Mouse (Mus musculus) splenic B cell, adult 2 months (primary cell): ENCODE data around the gene Hspb3.

Source experiments
- DNase-seq: peaks from one replicate; pipeline ENCODE4 v3.0.0-alpha.2; 2011; ENCODE audit warnings: low read depth, low spot score
- H3K27me3 ChIP-seq: 2 replicates; pipeline ENCODE4 v1.6.1; 2012; ENCODE audit warnings: mild to moderate bottlenecking, low read length, moderate library complexity, mixed read lengths; ENCODE audit not compliant: control insufficient read depth, poor library complexity, insufficient read depth, severe bottlenecking
- H3K36me3 ChIP-seq: 2 replicates; pipeline ENCODE4 v1.6.1; 2012; ENCODE audit warnings: mild to moderate bottlenecking, low read length, moderate library complexity, mixed read lengths; ENCODE audit not compliant: control insufficient read depth, poor library complexity, insufficient read depth, severe bottlenecking

Hspb3 gene

DNA sequence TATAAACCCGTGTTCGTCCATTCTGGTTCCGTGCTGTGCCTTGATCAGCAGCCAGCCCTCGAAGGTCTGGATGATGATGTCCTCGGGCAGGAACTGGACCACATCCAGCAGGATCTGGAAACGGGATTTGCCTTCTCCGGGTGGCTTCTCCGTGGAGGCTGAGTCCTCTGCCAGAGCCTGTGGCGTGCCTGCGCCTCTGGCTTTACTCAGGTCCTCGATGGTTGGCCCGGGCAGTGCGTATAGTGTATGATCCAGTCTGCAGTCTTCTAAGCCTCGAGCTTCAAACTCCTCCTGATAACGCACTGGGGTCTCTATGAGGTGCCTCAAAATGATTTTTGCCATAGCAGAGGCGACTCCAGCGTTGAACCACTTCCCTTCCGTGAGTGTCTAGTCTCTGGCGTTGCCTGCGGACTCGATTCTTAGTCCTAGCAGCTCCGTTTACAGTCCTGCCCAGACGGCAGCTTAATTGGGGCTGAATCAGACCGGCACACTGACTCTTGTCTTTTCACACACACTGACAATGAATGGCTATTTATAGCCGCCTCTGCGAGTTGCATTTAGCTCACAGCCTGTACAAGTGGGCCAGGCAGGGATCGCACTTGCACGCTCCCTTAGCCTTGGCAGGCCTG lies at the start of gene Hspb3:
Gene Hspb3, minus strand, starts transcription at position 526 of the 629 bp plus-strand sequence.
- Histone ChIP-seq H3K27me3 (no peaks in the 10 kb centered on the region), H3K36me3 (no peaks in the 10 kb centered on the region)
- no peak for DNase-seq

DNA sequence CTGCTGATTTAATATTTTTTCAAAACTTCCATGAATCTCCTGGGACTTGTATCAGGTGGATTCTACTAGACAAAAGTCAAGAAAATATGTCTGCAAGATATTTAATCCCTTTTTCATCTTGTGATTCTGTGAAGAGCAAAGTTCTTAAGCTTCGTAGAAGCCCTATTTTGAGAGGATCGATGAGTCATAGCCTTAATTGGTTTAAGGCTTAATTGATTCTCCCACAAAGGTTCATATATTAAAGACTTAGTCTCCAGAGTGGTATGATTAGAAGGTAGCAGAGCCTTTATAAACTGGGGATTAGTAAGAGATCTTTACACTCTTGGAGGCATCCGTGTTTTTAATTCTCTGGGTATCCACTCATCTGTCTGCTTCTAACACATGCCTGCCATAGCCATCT lies 49.7 kb upstream of the Hspb3 start:
- no peak for DNase-seq

DNA sequence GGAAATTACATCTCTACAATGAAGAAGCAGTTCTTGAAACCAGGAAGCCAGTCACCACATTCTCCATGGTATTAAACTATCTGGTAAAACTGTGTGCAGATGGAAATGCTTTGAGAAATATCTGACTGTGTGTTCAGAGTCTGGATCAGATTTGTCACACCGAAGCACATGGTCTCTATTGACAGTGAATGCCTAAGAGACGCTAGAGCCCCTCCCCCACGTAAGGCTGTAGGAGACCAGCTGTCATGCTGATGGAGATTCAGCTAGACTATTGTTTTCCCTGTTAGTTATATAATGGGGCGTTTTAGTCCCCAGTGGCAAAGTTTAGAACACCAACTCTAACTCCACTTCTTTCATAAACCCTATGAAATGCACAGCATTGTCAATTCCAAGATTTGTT lies 42.7 kb upstream of the Hspb3 start:
- no peaks in the 10 kb centered on the region for H3K36me3 ChIP-seq
- no peak for DNase-seq
- no peaks in the 10 kb centered on the region for H3K27me3 ChIP-seq

More for the DNA sequence above, 49.7 kb upstream of the Hspb3 start:
- Histone ChIP-seq H3K27me3 (no peaks in the 10 kb centered on the region), H3K36me3 (no peaks in the 10 kb centered on the region)

DNA sequence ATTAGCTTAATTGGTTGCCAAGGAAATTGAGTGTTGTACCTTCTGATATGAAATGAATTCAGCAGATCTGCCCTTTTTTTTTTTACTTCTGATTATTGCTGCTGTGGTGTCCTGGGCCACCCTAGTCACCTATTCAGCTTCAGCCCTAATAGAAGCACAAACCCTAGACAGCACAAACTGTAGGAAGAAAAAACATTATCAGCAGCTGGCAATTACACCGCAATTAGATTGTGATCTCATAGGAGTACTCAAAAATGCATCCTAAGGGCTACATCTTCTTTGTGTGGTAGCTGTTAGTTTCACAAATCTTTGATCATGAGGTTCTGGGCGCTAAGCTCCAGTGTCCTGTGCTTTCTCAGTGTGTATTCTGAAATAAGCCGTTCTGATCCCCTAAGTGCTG lies 37.7 kb upstream of the Hspb3 start:
- no peak for DNase-seq
- Histone ChIP-seq H3K27me3 (no peaks in the 10 kb centered on the region), H3K36me3 (no peaks in the 10 kb centered on the region)

DNA sequence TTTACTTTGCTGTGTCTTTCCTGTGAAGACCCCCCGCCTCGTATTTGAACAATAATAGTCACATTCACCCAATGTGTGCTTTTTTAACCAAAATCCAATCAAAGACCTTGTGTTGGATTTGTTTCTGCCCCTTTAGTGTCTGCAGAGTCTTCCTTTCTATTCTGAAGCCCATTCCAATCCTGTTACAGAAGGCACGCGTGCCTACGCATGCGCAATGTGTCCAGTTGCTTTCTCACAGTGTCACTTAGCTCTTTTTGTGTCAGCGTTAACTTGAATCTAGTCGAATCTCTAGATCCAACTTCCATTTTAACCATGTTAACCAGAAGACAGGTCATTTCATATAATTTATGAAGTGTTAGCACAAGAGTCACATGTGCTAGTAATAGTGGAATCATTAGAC lies 36.5 kb upstream of the Hspb3 start:
- no peak for DNase-seq
- Histone ChIP-seq H3K36me3 (no peaks in the 10 kb centered on the region), H3K27me3 (no peaks in the 10 kb centered on the region)

DNA sequence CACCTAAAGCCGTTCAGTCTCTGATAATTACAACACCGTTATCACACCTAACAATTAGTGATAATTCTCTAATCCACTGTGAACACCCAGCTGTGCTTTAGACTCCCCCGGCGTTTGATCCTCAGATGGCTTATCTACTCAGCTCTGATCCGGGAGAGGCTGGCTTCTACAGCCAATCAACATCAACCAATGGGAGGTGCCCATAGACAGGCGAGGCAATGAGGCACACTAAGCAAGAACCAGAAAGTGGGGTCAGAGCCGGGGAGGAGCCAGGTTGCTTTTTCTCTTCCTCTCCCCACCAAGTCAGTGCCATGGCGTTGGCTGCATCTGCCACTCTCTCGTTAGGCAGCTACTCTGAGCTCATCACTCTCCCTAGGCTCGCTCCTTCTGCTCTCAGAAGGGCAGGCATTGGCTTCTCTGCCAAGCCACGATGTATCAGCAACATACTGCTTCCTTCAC lies 36.0 kb upstream of the Hspb3 start:
- Histone ChIP-seq H3K27me3 (no peaks in the 10 kb centered on the region), H3K36me3 (no peaks in the 10 kb centered on the region)
- no peak for DNase-seq

DNA sequence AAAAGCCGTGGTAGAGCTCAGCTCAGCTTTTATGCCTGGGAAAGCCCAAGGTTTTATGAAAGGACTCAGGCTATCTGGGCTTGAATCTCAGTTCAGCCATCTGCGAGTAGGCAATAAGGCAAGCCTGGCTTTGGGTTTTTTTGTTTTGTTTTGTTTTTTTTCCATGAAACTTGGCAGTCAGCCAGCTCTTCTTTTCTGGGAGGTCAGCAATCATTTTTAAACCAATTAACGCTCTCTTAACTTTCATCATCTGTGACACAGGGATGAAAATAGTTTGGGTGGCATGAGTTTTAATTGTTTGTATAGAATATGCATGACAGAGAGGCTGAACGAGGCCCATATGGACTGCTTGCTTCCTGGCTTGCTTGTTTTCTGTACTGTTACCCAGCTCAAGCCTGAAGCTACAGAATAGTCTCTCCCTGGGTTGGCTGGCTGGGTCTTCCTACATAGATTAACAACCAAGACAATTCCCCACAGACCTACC lies 33.4 kb upstream of the Hspb3 start:
- Histone ChIP-seq H3K36me3 (no peaks in the 10 kb centered on the region), H3K27me3 (no peaks in the 10 kb centered on the region)
- DNase-seq, result no peak

DNA sequence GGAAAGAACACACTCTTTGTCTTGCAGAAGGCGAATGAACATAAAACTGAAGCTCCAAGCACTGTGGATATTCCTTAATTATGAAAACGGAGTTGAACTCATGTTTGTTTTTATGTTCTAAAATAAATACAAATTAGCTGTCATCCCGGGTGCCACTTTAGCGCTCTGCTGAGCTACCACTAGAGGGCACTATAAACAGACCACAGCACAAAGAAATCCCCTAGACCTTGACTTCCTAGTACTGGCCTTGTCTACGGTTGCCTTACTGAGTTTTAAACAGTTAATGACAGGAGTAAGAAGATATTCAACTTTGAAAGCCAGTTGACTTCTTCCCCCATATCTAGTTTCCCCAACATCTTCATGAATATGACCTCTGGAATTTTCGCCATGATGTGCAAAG lies 29.9 kb upstream of the Hspb3 start:
- H3K27me3 ChIP-seq, result no peaks in the 10 kb centered on the region
- DNase-seq, result peak; percentile 65
- H3K36me3 ChIP-seq, result no peaks in the 10 kb centered on the region

DNA sequence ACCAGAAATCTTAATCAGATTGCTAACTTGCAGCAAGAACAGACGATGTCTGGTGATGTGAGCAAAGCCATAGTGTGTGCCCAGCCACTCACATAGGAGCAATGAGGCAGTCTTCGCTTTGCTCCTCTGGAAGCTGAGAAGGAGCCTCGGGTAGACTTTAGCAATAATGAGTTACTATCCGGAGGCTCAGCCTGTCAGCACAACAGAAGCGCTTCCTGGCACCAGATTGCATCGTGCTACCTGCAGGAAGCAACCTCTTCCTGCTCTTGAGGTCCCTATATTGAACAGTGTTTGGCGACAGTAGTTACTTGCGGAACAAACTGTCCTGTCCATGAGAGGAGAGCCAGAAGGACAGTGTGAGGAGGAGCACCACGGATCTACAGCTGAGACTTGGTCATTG lies 28.2 kb upstream of the Hspb3 start:
- no peak for DNase-seq
- Histone ChIP-seq H3K36me3 (no peaks in the 10 kb centered on the region), H3K27me3 (no peaks in the 10 kb centered on the region)

DNA sequence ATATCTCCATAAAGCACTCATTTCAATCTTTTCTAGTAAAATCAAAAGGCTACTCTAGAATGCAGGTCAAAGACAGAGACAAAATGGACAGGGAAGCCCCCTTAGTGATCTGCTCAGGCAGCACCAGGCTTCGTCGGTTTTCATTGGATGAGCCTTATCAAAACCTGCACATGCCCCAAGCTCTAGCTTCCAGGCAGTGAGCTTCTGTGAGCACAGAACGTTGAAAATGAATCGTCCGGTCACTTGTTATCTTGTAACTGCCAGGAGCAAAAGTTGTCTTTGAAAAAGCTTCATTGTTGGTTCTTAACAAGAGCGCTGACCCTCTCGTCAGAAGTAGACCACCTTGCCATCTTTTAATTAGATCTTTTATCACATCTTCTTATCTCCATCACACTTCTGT lies 26.4 kb upstream of the Hspb3 start:
- DNase-seq, result no peak
- Histone ChIP-seq H3K27me3 (no peaks in the 10 kb centered on the region), H3K36me3 (no peaks in the 10 kb centered on the region)

DNA sequence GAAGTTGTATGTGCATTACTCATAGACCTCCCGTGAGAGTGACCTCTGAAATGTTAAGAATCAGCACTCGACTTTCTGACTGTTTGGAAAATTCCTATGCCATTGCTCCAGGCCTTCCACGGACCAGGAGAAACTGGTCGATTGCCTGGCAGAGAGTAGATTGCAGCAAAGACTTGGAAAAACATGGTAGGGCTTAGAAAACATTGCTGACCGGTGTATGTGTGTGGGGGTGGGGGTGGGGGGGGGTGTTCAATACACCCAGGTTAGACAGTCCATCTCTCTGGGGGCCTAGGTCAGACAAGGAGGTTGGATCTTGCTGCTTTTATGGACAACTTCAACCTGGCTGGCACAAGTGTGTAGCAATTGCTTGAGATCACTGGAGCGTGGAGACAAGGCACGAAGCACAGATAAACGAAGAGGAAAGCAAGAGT lies 23.2 kb upstream of the Hspb3 start:
- H3K27me3 ChIP-seq, result no peaks in the 10 kb centered on the region
- no peaks in the 10 kb centered on the region for H3K36me3 ChIP-seq
- DNase-seq, result no peak

DNA sequence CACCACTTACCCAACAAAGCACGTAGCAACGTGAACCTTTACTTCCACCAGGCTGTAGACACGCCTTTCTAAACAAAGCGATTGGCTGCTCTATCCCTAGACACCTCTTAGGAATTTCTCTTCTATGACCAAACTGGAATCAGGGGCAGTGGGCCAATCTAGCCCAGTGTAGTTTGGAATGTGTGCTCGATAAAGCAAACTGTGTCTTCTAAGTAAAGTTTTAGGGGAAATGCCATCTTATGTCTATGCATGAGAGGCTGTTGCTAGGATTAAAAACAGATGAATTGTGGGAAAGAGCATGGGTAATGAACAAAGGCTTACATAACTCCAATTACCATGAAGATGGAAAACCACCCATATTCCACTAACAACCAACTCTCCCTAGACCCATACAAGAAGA lies 19.3 kb upstream of the Hspb3 start:
- H3K27me3 ChIP-seq, result no peaks in the 10 kb centered on the region
- no peak for DNase-seq
- H3K36me3 ChIP-seq, result no peaks in the 10 kb centered on the region

DNA sequence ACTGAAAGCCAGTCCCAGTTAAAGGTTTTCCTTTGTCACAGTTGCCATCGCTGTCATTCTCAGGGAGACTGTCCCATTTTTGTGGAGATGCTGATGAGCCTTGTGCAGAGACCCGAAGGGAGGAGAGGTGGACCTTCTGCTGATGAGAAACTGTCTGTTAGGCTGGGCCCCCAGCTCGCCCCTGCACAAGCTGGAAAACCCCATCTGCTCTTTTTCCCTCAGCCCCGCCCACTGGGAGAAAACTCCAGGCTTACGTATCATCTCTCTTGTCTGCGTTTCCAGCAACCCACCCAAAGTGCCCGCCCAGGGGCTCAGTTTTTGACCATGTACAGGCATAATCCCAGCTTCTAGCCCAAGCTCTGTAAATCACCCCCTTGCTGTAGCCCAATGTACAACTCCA lies 17.2 kb upstream of the Hspb3 start:
- no peak for DNase-seq
- Histone ChIP-seq H3K27me3 (no peaks in the 10 kb centered on the region), H3K36me3 (no peaks in the 10 kb centered on the region)

DNA sequence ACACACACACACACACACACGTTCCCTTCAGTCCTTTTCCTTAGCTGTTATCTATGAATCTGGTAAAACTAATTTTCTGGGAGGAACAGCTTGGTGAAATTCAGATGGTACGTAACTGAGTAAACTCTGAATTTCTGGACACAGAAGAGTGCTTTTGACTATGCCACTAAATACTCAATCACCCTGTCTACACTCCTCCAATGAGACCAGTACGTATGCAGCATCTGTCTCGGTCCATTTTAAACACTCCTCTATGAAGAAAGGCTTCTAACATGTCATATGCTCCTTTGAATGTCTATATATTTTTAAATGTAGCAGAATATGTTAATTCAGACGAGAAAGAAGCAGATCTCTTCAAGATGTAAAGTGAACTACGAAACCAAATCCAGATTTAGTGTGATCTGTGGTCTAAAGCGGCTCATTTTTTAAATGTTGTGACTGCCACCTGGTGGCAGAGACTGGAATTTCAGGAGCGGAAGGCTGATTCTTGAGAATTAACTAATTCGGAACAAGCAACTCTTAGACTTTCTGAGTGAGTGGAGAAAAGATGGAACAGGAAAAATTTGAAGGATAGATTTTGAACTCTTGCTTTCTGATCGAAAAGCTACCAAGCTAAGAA lies 6.1 kb upstream of the Hspb3 start:
- Histone ChIP-seq H3K36me3 (no peaks in the 10 kb centered on the region), H3K27me3 (no peaks in the 10 kb centered on the region)
- DNase-seq, result peak; percentile 70

DNA sequence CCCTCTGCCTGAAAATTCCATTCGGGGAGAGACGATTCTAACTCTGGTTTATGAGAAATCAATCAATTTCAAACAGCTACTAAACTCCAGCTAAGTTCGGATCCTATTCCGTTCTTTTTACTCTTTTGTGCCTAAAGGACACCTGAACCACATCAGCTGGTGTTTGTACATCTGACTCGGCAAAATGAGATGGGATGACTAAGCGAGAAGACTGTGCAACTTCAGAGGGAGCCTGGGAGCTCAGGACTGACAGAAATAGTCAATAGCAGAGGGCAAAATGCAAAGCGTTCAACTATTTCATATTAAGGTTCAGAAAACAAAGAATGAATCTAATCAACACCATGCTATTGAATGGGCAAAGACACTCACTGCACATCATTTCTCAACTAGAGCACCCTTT lies 407 bp upstream of the Hspb3 start:
- no peak for DNase-seq
- Histone ChIP-seq H3K36me3 (no peaks in the 10 kb centered on the region), H3K27me3 (no peaks in the 10 kb centered on the region)
